Mouse (Mus musculus) liver, embryonic 14.5 days (tissue): ENCODE results near the gene Rcan1. TPM values are rescaled to one million over a fixed set of nuclear protein-coding genes. Genes with fewer than 3 reads are reported as not detected.

Source experiments
- ATAC-seq: fragments of 200-750 bp; cut with Nextera tagmentation; 2 replicates; pipeline ENCODE4 v1.8.0; 2017; ENCODE audit warnings: moderate number of reproducible peaks, mild to moderate bottlenecking, moderate library complexity; ENCODE audit not compliant: insufficient read depth
- DNase-seq, 3 experiments: peaks; one replicate each; pipeline ENCODE4 v3.0.0-alpha.2; 2012 to 2013; ENCODE audit warnings: low read depth in 3 of 3, low spot score in 3 of 3
- H3K27ac ChIP-seq: fragments of 300-500 bp; sonication (generic); 2 replicates; pipeline ENCODE4 v1.5.1; 2014; ENCODE audit warnings: moderate library complexity, mild to moderate bottlenecking, control low read depth, inconsistent platforms
- H3K27me3 ChIP-seq: fragments of 300-500 bp; sonication (generic); 2 replicates; pipeline ENCODE4 v1.6.1; 2014; ENCODE audit warnings: mild to moderate bottlenecking, low read length, moderate library complexity; ENCODE audit not compliant: control insufficient read depth, insufficient read depth
- H3K36me3 ChIP-seq: fragments of 300-500 bp; sonication (generic); replicated peaks from 2 replicates; pipeline ENCODE4 v1.6.1; 2014; ENCODE audit warnings: low read depth; ENCODE audit not compliant: control insufficient read depth, insufficient read depth
- H3K4me1 ChIP-seq, 2 experiments: fragments of 200-500 bp in 1 of 2; fragments of 300-500 bp in 1 of 2; sonication (generic) in 1 of 2; replicated peaks; 2 replicates each; pipeline ENCODE4 v1.6.1; 2012 to 2014; ENCODE audit warnings: antibody characterized with exemption in 1 of 2, inconsistent platforms in 1 of 2, low read length in 1 of 2; ENCODE audit not compliant: control insufficient read depth in 2 of 2, insufficient read depth in 2 of 2
- H3K4me2 ChIP-seq: fragments of 300-500 bp; sonication (generic); 2 replicates; pipeline ENCODE4 v1.6.1; 2014; ENCODE audit warnings: low read depth, mild to moderate bottlenecking, control low read depth, moderate library complexity
- H3K4me3 ChIP-seq, 2 experiments: fragments of 200-500 bp in 1 of 2; fragments of 300-500 bp in 1 of 2; sonication (generic) in 1 of 2; 2 replicates each; pipeline ENCODE4 v1.5.1; 2012 to 2014; ENCODE audit warnings: low read depth in 2 of 2, low read length in 2 of 2, mild to moderate bottlenecking in 2 of 2, control low read depth in 1 of 2, inconsistent platforms in 1 of 2, moderate library complexity in 1 of 2; ENCODE audit not compliant: insufficient read depth in 1 of 2
- H3K9ac ChIP-seq: fragments of 300-500 bp; sonication (generic); replicated peaks from 2 replicates; pipeline ENCODE4 v1.6.1; 2014; ENCODE audit warnings: mild to moderate bottlenecking, control low read depth, moderate library complexity
- H3K9me3 ChIP-seq: fragments of 300-500 bp; sonication (generic); 2 replicates; pipeline ENCODE4 v1.6.1; 2016; ENCODE audit warnings: low read length, mixed read lengths; ENCODE audit not compliant: control insufficient read depth
- CTCF ChIP-seq: IDR thresholded peaks from 2 replicates; pipeline ENCODE4 v1.5.1; 2016; ENCODE audit warnings: antibody characterized with exemption, low read depth, control low read depth
- EP300 ChIP-seq: IDR thresholded peaks from 2 replicates; pipeline ENCODE4 v1.6.1; 2016; ENCODE audit warnings: antibody characterized with exemption, low read depth
- WGBS: fragments of 180-500 bp; shearing (Covaris S2); extraction: QIAGEN DNeasy Blood & Tissue Kit; methylation state at CpG from one replicate; pipeline ENCODE4 v1.1.7; 2014; ENCODE audit not compliant: insufficient replicate concordance; 5-methylcytosine and 5-hydroxymethylcytosine counted together
- polyA plus RNA-seq, 2 experiments: library from polyadenylated mRNA; depleted of rRNA in 1 of 2; stranded (reverse) in 1 of 2; unstranded in 1 of 2; fragments of >200 nt; fragmentation: Nextera tagmentation in 1 of 2; extraction: Ambion mirVana in 1 of 2; gene quantifications; 2 replicates each; pipeline versions ENCODE4 v1.2.1 to v1.2.3; 2012 to 2014

Gene Rcan1
- polyA plus RNA-seq, 2 experiments = 6.2 to 8.7 TPM

- TF ChIP-seq EP300 (no peak), CTCF (no peak)
- DNase-seq = no peak
- Histone ChIP-seq H3K4me3 (no peak overlapping the region), H3K27me3 (peaks cover 45% of the 10 kb centered on the region), H3K27ac (no peak overlapping the region), H3K9ac (no peak overlapping the region), H3K4me1 (peaks cover 3 to 5% of the 10 kb centered on the region in 2 experiments), H3K9me3 (no peaks in the 10 kb centered on the region), H3K4me2 (peak overlapping the region; percentile 51), H3K36me3 (no peaks in the 10 kb centered on the region)
- ATAC-seq = no peak
- WGBS = 17% methylated on average over 15 of the region's 15 CpGs
Measured at GRCm38 (mm10) chr16:92499324-92499723, 28.7 kb upstream of the Rcan1 start.

- H3K4me2 ChIP-seq = peak overlapping the region; percentile 51
- H3K9ac ChIP-seq = no peak overlapping the region
- TF ChIP-seq EP300 = no peak
- TF ChIP-seq CTCF = no peak
- H3K36me3 ChIP-seq = no peaks in the 10 kb centered on the region
- H3K27ac ChIP-seq = no peak overlapping the region
- H3K27me3 ChIP-seq = peaks cover 45% of the 10 kb centered on the region
- WGBS = under 1% methylated on average over 34 of the region's 34 CpGs
- DNase-seq = no peak
- H3K4me1 ChIP-seq = peaks cover 10 to 13% of the 10 kb centered on the region in 2 experiments
- ATAC-seq = no peak
- peak overlapping the region; percentile 21 to 22 for H3K4me3 ChIP-seq
- H3K9me3 ChIP-seq = no peaks in the 10 kb centered on the region
Measured at GRCm38 (mm10) chr16:92498589-92498981, 27.9 kb upstream of the Rcan1 start.

GRCm38 (mm10) chr16:92497851-92498588, 27.4 kb upstream of the Rcan1 start:
- Histone ChIP-seq H3K27ac (no peak overlapping the region), H3K9ac (no peak overlapping the region), H3K36me3 (no peaks in the 10 kb centered on the region), H3K4me3 (peak overlapping the region; percentile 21 to 22; a peak in 3 of 4 replicates), H3K4me2 (peak overlapping the region; percentile 51), H3K9me3 (no peaks in the 10 kb centered on the region), H3K4me1 (peaks cover 10 to 18% of the 10 kb centered on the region in 2 experiments), H3K27me3 (peaks cover 45% of the 10 kb centered on the region)
- no peak for DNase-seq
- 8% methylated on average over 26 of the region's 26 CpGs for WGBS
- no peak for TF ChIP-seq EP300
- TF ChIP-seq CTCF = no peak
- ATAC-seq = no peak

- Histone ChIP-seq H3K27ac (peak overlapping the region; percentile 58), H3K4me2 (peak overlapping the region; percentile 49), H3K27me3 (no peaks in the 10 kb centered on the region)
Measured at GRCm38 (mm10) chr16:92489356-92489755, 18.7 kb upstream of the Rcan1 start.

GRCm38 (mm10) chr16:92488456-92488855, 17.8 kb upstream of the Rcan1 start:
- Histone ChIP-seq H3K4me2 (no peak overlapping the region), H3K4me3 (no peak overlapping the region; a peak in 1 of 4 replicates), H3K9ac (no peak overlapping the region), H3K36me3 (no peaks in the 10 kb centered on the region), H3K4me1 (peaks cover 8 to 40% of the 10 kb centered on the region in 2 experiments), H3K9me3 (no peaks in the 10 kb centered on the region), H3K27ac (no peak overlapping the region), H3K27me3 (no peaks in the 10 kb centered on the region)
- WGBS = 73% methylated on average over 5 of the region's 5 CpGs
- ATAC-seq (no peak), DNase-seq (no peak)
- no peak for TF ChIP-seq CTCF
- TF ChIP-seq EP300 = no peak

More at GRCm38 (mm10) chr16:92489356-92489755, 18.7 kb upstream of the Rcan1 start:
- WGBS = 16% methylated on average over 9 of the region's 9 CpGs
- Histone ChIP-seq H3K4me1 (peaks cover 16 to 49% of the 10 kb centered on the region in 2 experiments), H3K4me3 (peak overlapping the region in 1 of 2 experiments; percentile 15; a peak in 1 of 4 replicates), H3K9ac (peak overlapping the region; percentile 14), H3K36me3 (no peaks in the 10 kb centered on the region), H3K9me3 (no peaks in the 10 kb centered on the region)
- DNase-seq (peak; percentile 60 to 69 (median 61)), ATAC-seq (peak; percentile 63)
- TF ChIP-seq CTCF = no peak
- peak; percentile 52; the same call in 1 of the 2 replicates for TF ChIP-seq EP300
